Mouse (Mus musculus) CD4-positive, CD25-positive, alpha-beta regulatory T cell, adult 9 weeks (primary cell): ENCODE measurements around the gene Ddr1. TPM values are rescaled to one million over a fixed set of nuclear protein-coding genes. Genes with fewer than 3 reads are reported as not detected.

Source experiments
- polyA plus RNA-seq: library from polyadenylated mRNA; unstranded; fragments of 100-300 nt; shearing (Covaris generic); gene quantifications from one replicate; pipeline ENCODE4 v1.2.1, GENCODE M21; 2017

Gene Ddr1
- polyA plus RNA-seq = 5.8 TPM

GRCm38 (mm10) chr17:35704621-35705464 is at the start of gene Ddr1:
TSS of gene Ddr1 (minus strand) at chr17:35704621.

GRCm38 (mm10) chr17:35673416-35674035 is 30.9 kb downstream of the Ddr1 start, which contains the start of gene Gtf2h4:
TSS of gene Gtf2h4 (minus strand) at chr17:35673739.

GRCm38 (mm10) chr17:35667334-35668065 is 36.9 kb downstream of the Ddr1 start, which contains the start of gene Vars2:
TSS of gene Vars2 (minus strand) at chr17:35667592.

GRCm38 (mm10) chr17:35643609-35644236 is 60.7 kb downstream of the Ddr1 start, which contains the start of gene Mucl3:
TSS of gene Mucl3 (minus strand) at chr17:35643695.

Other genes with a start within 250 kb of the Ddr1 start
- gene H2-Q10, start 234.5 kb downstream of the Ddr1 start, polyA plus RNA-seq = 22.9 TPM
- gene Pou5f1, start 198.6 kb downstream of the Ddr1 start, polyA plus RNA-seq = not detected
- 16.4 TPM for gene Tcf19, start 187.8 kb downstream of the Ddr1 start, polyA plus RNA-seq
- gene Cchcr1, start 187.5 kb downstream of the Ddr1 start, polyA plus RNA-seq = 8.8 TPM
- gene Psors1c2, start 171.4 kb downstream of the Ddr1 start, polyA plus RNA-seq = not detected
- not detected for gene Cdsn, start 152.5 kb downstream of the Ddr1 start, polyA plus RNA-seq
- gene 2300002M23Rik, start 137.2 kb downstream of the Ddr1 start, polyA plus RNA-seq = not detected
- gene Sfta2, start 103.1 kb downstream of the Ddr1 start, polyA plus RNA-seq = not detected
- gene Gm9573, start 78.0 kb downstream of the Ddr1 start, polyA plus RNA-seq = not detected
- gene Mucl3, start 60.9 kb downstream of the Ddr1 start, polyA plus RNA-seq = not detected
- 42.1 TPM for gene Vars2, start 37.0 kb downstream of the Ddr1 start, polyA plus RNA-seq
- gene Gtf2h4, start 30.9 kb downstream of the Ddr1 start, polyA plus RNA-seq = 28.8 TPM
- gene Ier3, start 117.1 kb upstream of the Ddr1 start, polyA plus RNA-seq = 1.9 TPM
- gene Flot1, start 118.6 kb upstream of the Ddr1 start, polyA plus RNA-seq = 46.0 TPM
- gene Tubb5, start 133.7 kb upstream of the Ddr1 start, polyA plus RNA-seq = 130 TPM
- 21.6 TPM for gene Mdc1, start 136.9 kb upstream of the Ddr1 start, polyA plus RNA-seq
- gene Nrm, start 156.7 kb upstream of the Ddr1 start, polyA plus RNA-seq = 32.8 TPM
- 685 TPM for gene Ppp1r18, start 161.0 kb upstream of the Ddr1 start, polyA plus RNA-seq
- 23.4 TPM for gene Dhx16, start 175.2 kb upstream of the Ddr1 start, polyA plus RNA-seq
- 25.8 TPM for gene 2310061I04Rik, start 192.8 kb upstream of the Ddr1 start, polyA plus RNA-seq
- 26.7 TPM for gene Atat1, start 205.5 kb upstream of the Ddr1 start, polyA plus RNA-seq
- 99.2 TPM for gene Mrps18b, start 211.8 kb upstream of the Ddr1 start, polyA plus RNA-seq
- 62.7 TPM for gene Ppp1r10, start 211.8 kb upstream of the Ddr1 start, polyA plus RNA-seq